ENCODE assay signal across 16 mouse cellular contexts in the genomic region with DNA sequence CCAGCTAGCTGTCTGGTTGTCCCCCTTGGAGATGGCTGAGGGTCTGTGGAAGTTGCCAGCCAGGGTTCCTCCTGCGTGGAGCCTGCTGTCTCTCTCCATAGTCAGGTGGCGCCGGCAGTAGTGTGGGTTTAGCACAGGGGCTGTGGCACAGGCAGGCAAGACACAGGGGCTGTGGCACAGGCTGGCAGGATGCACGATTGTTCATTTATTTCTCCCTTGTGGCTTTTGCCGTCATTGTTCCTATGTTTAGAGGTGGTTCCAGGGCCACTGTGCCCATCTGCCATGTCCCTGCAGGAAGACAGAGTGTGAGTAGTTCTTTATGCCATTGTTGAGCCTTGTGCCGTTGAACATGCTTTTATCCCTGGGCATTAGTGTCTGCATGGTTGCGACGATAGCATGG. TPM values are rescaled to one million over a fixed set of nuclear protein-coding genes. Genes with fewer than 3 reads are reported as not detected.
A peak's percentile ranks its signal among the peaks of the same experiment; 100 is the strongest.
DNase-seq lines count a peak whose midpoint lies in the region; ATAC-seq lines count a peak whose summit lies in the region.
"Had no signal": no experiment of that assay in that cellular context is flagged by ENCODE, and none has a peak within 500 bp of the region (broad histone marks: within the 10 kb centered on the region; RNA-seq: fewer than 3 reads in every experiment).

No protein-coding gene starts in this region.

- no peaks in the 10 kb centered on the region; the same call in 1 of the 2 replicates for H3K36me3 ChIP-seq in forebrain, embryonic 13.5 days (ENCODE audit: poor library complexity, severe bottlenecking)
- no peaks in the 10 kb centered on the region for H3K36me3 ChIP-seq in forebrain, embryonic 11.5 days (ENCODE audit: control insufficient read depth, insufficient read depth, low read length)
- no peaks in the 10 kb centered on the region for H3K36me3 ChIP-seq in kidney, embryonic 15.5 days
- H3K36me3 ChIP-seq in embryonic facial prominence, embryonic 10.5 days (replicated peaks): no peaks in the 10 kb centered on the region
- no peaks in the 10 kb centered on the region for H3K36me3 ChIP-seq in hindbrain, embryonic 16.5 days (ENCODE audit: control insufficient read depth, insufficient read depth, low read length)
- H3K36me3 ChIP-seq: liver, embryonic 12.5 days; lung, embryonic 15.5 days had no signal

- H3K9ac ChIP-seq in forebrain, embryonic 13.5 days: no peak overlapping the region
- no peak overlapping the region for H3K9ac ChIP-seq in forebrain, embryonic 11.5 days (ENCODE audit: low read length)
- no peak overlapping the region for H3K9ac ChIP-seq in kidney, embryonic 15.5 days
- H3K9ac ChIP-seq in hindbrain, embryonic 16.5 days (ENCODE audit: low read depth, low read length): no peak overlapping the region
- H3K9ac ChIP-seq: liver, embryonic 12.5 days; lung, embryonic 15.5 days had no signal

- peaks cover 60% of the 10 kb centered on the region for H3K4me1 ChIP-seq in forebrain, embryonic 13.5 days
- peaks cover 9% of the 10 kb centered on the region for H3K4me1 ChIP-seq in forebrain, embryonic 11.5 days (replicated peaks; ENCODE audit: control insufficient read depth, insufficient read depth, low read length)
- H3K4me1 ChIP-seq in kidney, embryonic 15.5 days: peaks cover 67% of the 10 kb centered on the region
- peaks cover 65% of the 10 kb centered on the region for H3K4me1 ChIP-seq in embryonic facial prominence, embryonic 10.5 days
- H3K4me1 ChIP-seq in hindbrain, embryonic 16.5 days (ENCODE audit: control insufficient read depth, insufficient read depth, low read depth, low read length): peaks cover 39% of the 10 kb centered on the region
- H3K4me1 ChIP-seq: liver, embryonic 12.5 days had no signal

- 66% methylated on average over 8 of the region's 8 CpGs for WGBS in forebrain, embryonic 13.5 days
- WGBS in forebrain, embryonic 11.5 days: 86% methylated on average over 8 of the region's 8 CpGs
- 85% methylated on average over 8 of the region's 8 CpGs for WGBS in kidney, embryonic 15.5 days
- WGBS in embryonic facial prominence, embryonic 10.5 days: 79% methylated on average over 8 of the region's 8 CpGs
- WGBS in hindbrain, embryonic 16.5 days: 32% methylated on average over 8 of the region's 8 CpGs

- peak; percentile 17; the same call in 1 of the 2 replicates for ATAC-seq in forebrain, embryonic 13.5 days
- no peak for ATAC-seq in forebrain, embryonic 11.5 days (replicated peaks; ENCODE audit: low FRiP score)
- no peak for ATAC-seq in kidney, embryonic 15.5 days (replicated peaks; ENCODE audit: low FRiP score)
- ATAC-seq in hindbrain, embryonic 16.5 days: peak; percentile 37
- ATAC-seq: liver, embryonic 12.5 days had no signal

- no peak for DNase-seq in forebrain, embryonic 11.5 days (ENCODE audit: low spot score)
- DNase-seq in kidney, adult 11 months: no peak
- DNase-seq in embryonic facial prominence, embryonic 10.5 days (ENCODE audit: low spot score): no peak
- no peak for DNase-seq in cerebellum, adult 8-10 months
- no peak for DNase-seq in left cerebral cortex, postnatal 14 days (ENCODE audit: low spot score in 2 of 2)
- DNase-seq: adrenal gland, adult 2 months; cerebellum, adult 11-12 months; cerebellum, postnatal 36 days; gastrocnemius, postnatal 25 days; thymus, postnatal 36 days had no signal

- no peak overlapping the region for H3K4me3 ChIP-seq in forebrain, embryonic 13.5 days
- H3K4me3 ChIP-seq in forebrain, embryonic 11.5 days (ENCODE audit: low read depth, low read length): no peak overlapping the region
- no peak overlapping the region for H3K4me3 ChIP-seq in kidney, embryonic 15.5 days (replicated peaks)
- H3K4me3 ChIP-seq in embryonic facial prominence, embryonic 10.5 days: no peak overlapping the region
- no peak overlapping the region for H3K4me3 ChIP-seq in hindbrain, embryonic 16.5 days (ENCODE audit: low read length)
- H3K4me3 ChIP-seq: liver, embryonic 12.5 days; lung, embryonic 15.5 days had no signal

- peak overlapping the region; percentile 15; the same call in 1 of the 2 replicates for H3K27ac ChIP-seq in forebrain, embryonic 13.5 days
- no peak overlapping the region for H3K27ac ChIP-seq in forebrain, embryonic 11.5 days (ENCODE audit: low read depth, low read length)
- 0 out of 2 replicates have a peak overlapping the region, but pooled peaks have one; percentile 38 for H3K27ac ChIP-seq in kidney, embryonic 15.5 days
- H3K27ac ChIP-seq in embryonic facial prominence, embryonic 10.5 days (replicated peaks): peak overlapping the region; percentile 51; the same call in 1 of the 2 replicates
- 0 out of 2 replicates have a peak overlapping the region, but pooled peaks have one; percentile 0 for H3K27ac ChIP-seq in hindbrain, embryonic 16.5 days (ENCODE audit: low read depth, low read length)
- H3K27ac ChIP-seq: liver, embryonic 12.5 days; lung, embryonic 15.5 days; macrophage had no signal

- intact Hi-C loops in left cerebral cortex, postnatal 14 days (cut with DNase I): no loop called here

- H3K9me3 ChIP-seq in forebrain, embryonic 13.5 days (replicated peaks): no peaks in the 10 kb centered on the region
- H3K9me3 ChIP-seq in forebrain, embryonic 11.5 days (ENCODE audit: control insufficient read depth, low read length): no peaks in the 10 kb centered on the region
- H3K9me3 ChIP-seq in kidney, embryonic 15.5 days (replicated peaks): no peaks in the 10 kb centered on the region
- no peaks in the 10 kb centered on the region for H3K9me3 ChIP-seq in embryonic facial prominence, embryonic 10.5 days
- H3K9me3 ChIP-seq in hindbrain, embryonic 16.5 days (ENCODE audit: control insufficient read depth, low read length): no peaks in the 10 kb centered on the region
- H3K9me3 ChIP-seq: liver, embryonic 12.5 days; lung, embryonic 15.5 days had no signal

- no peaks in the 10 kb centered on the region for H3K27me3 ChIP-seq in forebrain, embryonic 13.5 days
- no peaks in the 10 kb centered on the region for H3K27me3 ChIP-seq in forebrain, embryonic 11.5 days (ENCODE audit: control insufficient read depth, insufficient read depth, low read length)
- H3K27me3 ChIP-seq in kidney, embryonic 15.5 days: no peaks in the 10 kb centered on the region
- H3K27me3 ChIP-seq in embryonic facial prominence, embryonic 10.5 days (replicated peaks; ENCODE audit: low read depth, poor library complexity, severe bottlenecking): no peaks in the 10 kb centered on the region
- no peaks in the 10 kb centered on the region for H3K27me3 ChIP-seq in hindbrain, embryonic 16.5 days (replicated peaks; ENCODE audit: control insufficient read depth, insufficient read depth, low read length)
- H3K27me3 ChIP-seq: liver, embryonic 12.5 days; lung, embryonic 15.5 days had no signal

- no peak overlapping the region for H3K4me2 ChIP-seq in forebrain, embryonic 13.5 days
- H3K4me2 ChIP-seq in forebrain, embryonic 11.5 days (ENCODE audit: low read depth, low read length, severe bottlenecking): no peak overlapping the region
- no peak overlapping the region for H3K4me2 ChIP-seq in kidney, embryonic 15.5 days
- no peak overlapping the region for H3K4me2 ChIP-seq in hindbrain, embryonic 16.5 days (ENCODE audit: low read length)
- H3K4me2 ChIP-seq: liver, embryonic 12.5 days; lung, embryonic 15.5 days had no signal

RNA-seq across cellular contexts. Expression of gene Afap1, which starts 33.4 kb away (rescaled TPM):
- 38.5 and 41.4 TPM in 2 replicates for polyA plus RNA-seq in forebrain, embryonic 13.5 days (2015; fragmentation: Nextera tagmentation; extraction: Ambion mirVana)
- 30.4 and 32.5 TPM in 2 replicates for polyA plus RNA-seq in forebrain, embryonic 11.5 days (2014; fragmentation: Nextera tagmentation; extraction: Ambion mirVana)
- 24.7 and 25.4 TPM in 2 replicates for polyA plus RNA-seq in kidney, embryonic 15.5 days (2015; fragmentation: Nextera tagmentation; extraction: Ambion mirVana)
- 26.6 and 26.8 TPM in 2 replicates for polyA plus RNA-seq in embryonic facial prominence, embryonic 10.5 days (2016; fragmentation: Nextera tagmentation; extraction: Ambion mirVana)
- polyA plus RNA-seq in hindbrain, embryonic 16.5 days (2015; fragmentation: Nextera tagmentation; extraction: Ambion mirVana): 54.8 and 69.4 TPM in 2 replicates
- 10 to 100 TPM; 66.8 to 71.6 TPM for total RNA-seq in left cerebral cortex, postnatal 14 days (2021)

Comparison
In these comparisons a context has a peak if more than half of its experiments do, and no peak if none do; other contexts are left out.
1. ATAC-seq: peak in forebrain, embryonic 13.5 days (single experiment) and hindbrain, embryonic 16.5 days (single experiment); none in forebrain, embryonic 11.5 days (single experiment) and kidney, embryonic 15.5 days (single experiment).